Mouse (Mus musculus) lung, embryonic 14.5 days (tissue): ENCODE results near the gene Rpl18a. TPM values are rescaled to one million over a fixed set of nuclear protein-coding genes. Genes with fewer than 3 reads are reported as not detected.

Source experiments
- ATAC-seq: fragments of 200-750 bp; cut with Nextera tagmentation; 2 replicates; pipeline ENCODE4 v1.8.0; 2017; ENCODE audit warnings: mild to moderate bottlenecking, moderate TSS enrichment, moderate library complexity; ENCODE audit not compliant: insufficient read depth
- DNase-seq: peaks from one replicate; pipeline ENCODE4 v3.0.0-alpha.2; 2015
- H3K27ac ChIP-seq: fragments of 300-500 bp; sonication (generic); 2 replicates; pipeline ENCODE4 v1.5.1; 2014; ENCODE audit warnings: low read depth, mild to moderate bottlenecking, moderate library complexity
- H3K27me3 ChIP-seq: fragments of 300-500 bp; sonication (generic); 2 replicates; pipeline ENCODE4 v1.6.1; 2014; ENCODE audit warnings: low read length, control low read depth; ENCODE audit not compliant: insufficient read depth
- H3K36me3 ChIP-seq: fragments of 300-500 bp; sonication (generic); 2 replicates; pipeline ENCODE4 v1.6.1; 2014; ENCODE audit warnings: control low read depth; ENCODE audit not compliant: insufficient read depth
- H3K4me1 ChIP-seq: fragments of 300-500 bp; sonication (generic); 2 replicates; pipeline ENCODE4 v1.6.1; 2014; ENCODE audit warnings: antibody characterized with exemption, control low read depth; ENCODE audit not compliant: insufficient read depth
- H3K4me2 ChIP-seq: fragments of 300-500 bp; sonication (generic); 2 replicates; pipeline ENCODE4 v1.6.1; 2014; ENCODE audit warnings: mild to moderate bottlenecking
- H3K4me3 ChIP-seq: fragments of 300-500 bp; sonication (generic); 2 replicates; pipeline ENCODE4 v1.5.1; 2014; ENCODE audit warnings: low read depth, low read length
- H3K9ac ChIP-seq: fragments of 300-500 bp; sonication (generic); 2 replicates; pipeline ENCODE4 v1.6.1; 2014
- H3K9me3 ChIP-seq: fragments of 300-500 bp; sonication (generic); 2 replicates; pipeline ENCODE4 v1.6.1; 2016; ENCODE audit warnings: low read depth, low read length, control low read depth
- CTCF ChIP-seq: IDR thresholded peaks from 2 replicates; pipeline ENCODE4 v1.5.1; 2016; ENCODE audit warnings: antibody characterized with exemption, low read depth
- WGBS: fragments of 180-500 bp; shearing (Covaris S2); extraction: QIAGEN DNeasy Blood & Tissue Kit; methylation state at CpG from one replicate; pipeline ENCODE4 v1.1.7; 2014; 5-methylcytosine and 5-hydroxymethylcytosine counted together
- polyA plus RNA-seq: library from polyadenylated mRNA; unstranded; fragments of >200 nt; fragmentation: Nextera tagmentation; extraction: Ambion mirVana; gene quantifications from 2 replicates; pipeline ENCODE4 v1.2.1, GENCODE M21; 2014

Rpl18a gene
- 5,317 and 5,483 TPM in 2 replicates for polyA plus RNA-seq

GRCm38 (mm10) chr8:70897021-70897680, at the start of gene Rpl18a:
Gene Rpl18a, minus strand, starts transcription at chr8:70897412.
- peak within 1 kb of the TSS; percentile 80 for H3K4me2 ChIP-seq
- under 1% methylated on average over 57 of the region's 60 CpGs for WGBS

GRCm38 (mm10) chr8:70943187-70943586, 46.0 kb upstream of the Rpl18a start:
- WGBS: 26% methylated on average over 1 of the region's 1 CpGs
- Histone ChIP-seq H3K4me2 (no peak overlapping the region), H3K9me3 (no peaks in the 10 kb centered on the region), H3K4me1 (no peaks in the 10 kb centered on the region), H3K36me3 (no peaks in the 10 kb centered on the region), H3K27ac (no peak overlapping the region), H3K9ac (no peak overlapping the region), H3K27me3 (no peaks in the 10 kb centered on the region), H3K4me3 (no peak overlapping the region)
- no peak for ATAC-seq
- no peak for TF ChIP-seq CTCF
- no peak for DNase-seq

More at GRCm38 (mm10) chr8:70897021-70897680, at the start of gene Rpl18a:
- peak; percentile 97 for ATAC-seq
- Histone ChIP-seq H3K36me3 (peaks cover 32% of the 10 kb centered on the region), H3K27me3 (peaks cover 19% of the 10 kb centered on the region), H3K4me1 (no peaks in the 10 kb centered on the region), H3K9ac (peak within 1 kb of the TSS; percentile 89), H3K4me3 (peak within 1 kb of the TSS; percentile 83), H3K27ac (peak within 1 kb of the TSS; percentile 87), H3K9me3 (no peaks in the 10 kb centered on the region)
- DNase-seq: peak; percentile 99
- TF ChIP-seq CTCF: no peak; the same call in 1 of the 2 replicates

GRCm38 (mm10) chr8:70941478-70941877, 44.3 kb upstream of the Rpl18a start:
- whole genome bisulfite sequencing: 60% methylated on average over 2 of the region's 2 CpGs
- H3K9ac ChIP-seq: no peak overlapping the region
- H3K27ac ChIP-seq: no peak overlapping the region
- DNase-seq (no peak), ATAC-seq (no peak)
- H3K36me3 ChIP-seq: no peaks in the 10 kb centered on the region
- H3K4me2 ChIP-seq: no peak overlapping the region
- no peak overlapping the region for H3K4me3 ChIP-seq
- no peaks in the 10 kb centered on the region for H3K27me3 ChIP-seq
- H3K9me3 ChIP-seq: no peaks in the 10 kb centered on the region
- 0 out of 2 replicates have a peak, but pooled peaks have one; percentile 21 for TF ChIP-seq CTCF
- H3K4me1 ChIP-seq: no peaks in the 10 kb centered on the region

- no peak overlapping the region for H3K27ac ChIP-seq
- no peak overlapping the region for H3K4me3 ChIP-seq
- DNase-seq: no peak
- no peaks in the 10 kb centered on the region for H3K9me3 ChIP-seq
- no peak for ATAC-seq
- no peaks in the 10 kb centered on the region for H3K36me3 ChIP-seq
- no peaks in the 10 kb centered on the region for H3K4me1 ChIP-seq
- WGBS: 84% methylated on average over 6 of the region's 6 CpGs
- H3K27me3 ChIP-seq: no peaks in the 10 kb centered on the region
- H3K9ac ChIP-seq: no peak overlapping the region
- no peak overlapping the region for H3K4me2 ChIP-seq
- no peak for TF ChIP-seq CTCF
These were observed 40.0 kb upstream of the Rpl18a start for GRCm38 (mm10) chr8:70937200-70937599.

GRCm38 (mm10) chr8:70934786-70935185, 37.6 kb upstream of the Rpl18a start:
- Histone ChIP-seq H3K9me3 (no peaks in the 10 kb centered on the region), H3K4me1 (no peaks in the 10 kb centered on the region), H3K36me3 (no peaks in the 10 kb centered on the region), H3K4me2 (no peak overlapping the region), H3K27ac (no peak overlapping the region), H3K4me3 (no peak overlapping the region), H3K27me3 (no peaks in the 10 kb centered on the region), H3K9ac (no peak overlapping the region)
- 47% methylated on average over 7 of the region's 7 CpGs for WGBS
- DNase-seq: no peak
- TF ChIP-seq CTCF: no peak
- ATAC-seq: no peak

GRCm38 (mm10) chr8:70933036-70933435, 35.8 kb upstream of the Rpl18a start:
- 73% methylated on average over 4 of the region's 4 CpGs for WGBS
- DNase-seq: peak; percentile 33
- Histone ChIP-seq H3K9me3 (no peaks in the 10 kb centered on the region), H3K36me3 (no peaks in the 10 kb centered on the region), H3K4me2 (no peak overlapping the region), H3K9ac (no peak overlapping the region), H3K27me3 (no peaks in the 10 kb centered on the region), H3K4me3 (no peak overlapping the region), H3K27ac (no peak overlapping the region), H3K4me1 (no peaks in the 10 kb centered on the region)
- no peak for TF ChIP-seq CTCF
- ATAC-seq: no peak

GRCm38 (mm10) chr8:70931731-70932130, 34.5 kb upstream of the Rpl18a start:
- Histone ChIP-seq H3K9ac (no peak overlapping the region), H3K4me2 (no peak overlapping the region), H3K27me3 (no peaks in the 10 kb centered on the region), H3K4me3 (no peak overlapping the region), H3K4me1 (no peaks in the 10 kb centered on the region), H3K36me3 (no peaks in the 10 kb centered on the region), H3K9me3 (no peaks in the 10 kb centered on the region), H3K27ac (no peak overlapping the region)
- DNase-seq (no peak), ATAC-seq (no peak)
- TF ChIP-seq CTCF: no peak
- WGBS: 90% methylated on average over 11 of the region's 11 CpGs
